Mouse (Mus musculus): Measurements from ENCODE around the gene Dcun1d3.

DNA sequence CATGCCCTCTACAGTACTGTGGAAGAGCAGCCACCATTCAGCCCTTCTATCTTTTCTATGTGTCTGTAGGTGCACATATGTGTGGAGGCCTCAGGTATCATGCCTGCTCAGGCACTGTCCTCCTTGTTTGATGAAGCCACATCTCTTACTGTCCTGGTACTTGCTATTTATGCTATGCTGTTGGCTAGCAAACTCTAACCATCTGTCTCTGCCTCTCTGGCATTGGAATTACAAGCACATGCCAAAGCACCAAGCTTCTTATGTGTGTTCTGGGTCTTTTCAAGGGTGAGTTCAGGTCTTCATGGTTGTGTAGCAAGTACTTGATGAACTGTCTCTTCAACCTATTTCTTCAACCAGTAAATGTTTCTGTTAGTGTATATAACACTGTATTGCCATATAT, 40.2 kb upstream of the Dcun1d3 start:
- TF ChIP-seq TAL1 (IDR thresholded peaks at IDR 0.05; ENCODE audit: low read length) (no peak), GATA1 (IDR thresholded peaks at IDR 0.05; ENCODE audit: low read length) (no peak)

Data from erythroblast, embryonic 14.5 days (primary cell).